Mouse (Mus musculus): ENCODE results near the gene Naa25.

GRCm38 (mm10) chr5:121484801-121485200 is 87.1 kb downstream of the Naa25 start:
- TF ChIP-seq HCFC1 (IDR thresholded peaks at IDR 0.05; ENCODE audit: borderline replicate concordance, insufficient read depth, low read length) = no peak
- no peak for TF ChIP-seq CHD2 (IDR thresholded peaks at IDR 0.05; ENCODE audit: low read depth, low read length)
- TF ChIP-seq ZC3H11A (IDR thresholded peaks at IDR 0.05; ENCODE audit: borderline replicate concordance, low read depth, low read length) = no peak
- TF ChIP-seq MAFK (IDR thresholded peaks at IDR 0.05; ENCODE audit: insufficient read depth, low read depth, low read length) = no peak
